Mouse (Mus musculus): ENCODE data around the gene Usp9x.

The Usp9x gene

GRCm38 (mm10) chrX:13061961-13062360 is 9.3 kb upstream of the Usp9x start:
- TF ChIP-seq GATA4 (IDR thresholded peaks at IDR 0.05; ENCODE audit: insufficient replicate concordance, low read length) = no peak

- no peak for TF ChIP-seq GATA4 (IDR thresholded peaks at IDR 0.05; ENCODE audit: insufficient replicate concordance, low read length)
These were observed 6.9 kb upstream of the Usp9x start for GRCm38 (mm10) chrX:13064273-13064925.

GRCm38 (mm10) chrX:13070206-13070572 is 1.1 kb upstream of the Usp9x start:
- no peak for TF ChIP-seq GATA4 (IDR thresholded peaks at IDR 0.05; ENCODE audit: insufficient replicate concordance, low read length)

- no peak for TF ChIP-seq GATA4 (IDR thresholded peaks at IDR 0.05; ENCODE audit: insufficient replicate concordance, low read length)
These were observed 591 bp upstream of the Usp9x start for GRCm38 (mm10) chrX:13070573-13071240.

- no peak for TF ChIP-seq GATA4 (IDR thresholded peaks at IDR 0.05; ENCODE audit: insufficient replicate concordance, low read length)
These were observed 620 bp downstream of the Usp9x start for GRCm38 (mm10) chrX:13071776-13072460.

GRCm38 (mm10) chrX:13072461-13072982 is 1.2 kb downstream of the Usp9x start:
- TF ChIP-seq GATA4 (IDR thresholded peaks at IDR 0.05; ENCODE audit: insufficient replicate concordance, low read length) = peak; percentile 52; the same call in 1 of the 2 replicates

GRCm38 (mm10) chrX:13085621-13086020 is 14.3 kb downstream of the Usp9x start:
- TF ChIP-seq GATA4 (IDR thresholded peaks at IDR 0.05; ENCODE audit: insufficient replicate concordance, low read length) = no peak

- TF ChIP-seq GATA4 (IDR thresholded peaks at IDR 0.05; ENCODE audit: insufficient replicate concordance, low read length) = no peak
These were observed 25.7 kb downstream of the Usp9x start for GRCm38 (mm10) chrX:13096985-13097384.

- no peak for TF ChIP-seq GATA4 (IDR thresholded peaks at IDR 0.05; ENCODE audit: insufficient replicate concordance, low read length)
These were observed 135.2 kb downstream of the Usp9x start for GRCm38 (mm10) chrX:13206514-13206913.

- TF ChIP-seq GATA4 (IDR thresholded peaks at IDR 0.05; ENCODE audit: insufficient replicate concordance, low read length) = no peak
These were observed 136.4 kb downstream of the Usp9x start for GRCm38 (mm10) chrX:13207512-13208341.

GRCm38 (mm10) chrX:13208404-13208803 is 137.1 kb downstream of the Usp9x start:
- no peak for TF ChIP-seq GATA4 (IDR thresholded peaks at IDR 0.05; ENCODE audit: insufficient replicate concordance, low read length)

GRCm38 (mm10) chrX:13214275-13214674 is 143.0 kb downstream of the Usp9x start:
- no peak for TF ChIP-seq GATA4 (IDR thresholded peaks at IDR 0.05; ENCODE audit: insufficient replicate concordance, low read length)

All from liver, adult (tissue).